Mouse (Mus musculus) gastrocnemius, postnatal 10 days (tissue): Measurements from ENCODE around the gene Tmem87a. TPM values are rescaled to one million over a fixed set of nuclear protein-coding genes. Genes with fewer than 3 reads are reported as not detected.

Source experiments
- DNase-seq: peaks from one replicate; pipeline ENCODE4 v3.0.0; 2021; ENCODE audit warnings: mixed read lengths
- total RNA-seq, 2 experiments: library from RNA; stranded (reverse); gene quantifications; 2 replicates each; pipeline ENCODE4 v1.2.3; 2021

Gene Tmem87a
- total RNA-seq, 2 experiments from 2014 or later: 36.4 to 40.4 TPM

- no peak for DNase-seq
These were observed 37.4 kb downstream of the Tmem87a start for GRCm38 (mm10) chr2:120366501-120366900.

- no peak for DNase-seq
These were observed 43.5 kb downstream of the Tmem87a start for GRCm38 (mm10) chr2:120360425-120360824.

- DNase-seq: peak; percentile 86
These were observed 50.9 kb downstream of the Tmem87a start, which contains the start of gene Vps39 for GRCm38 (mm10) chr2:120352682-120353646. Vps39 (minus strand) TSS chr2:120353137.

GRCm38 (mm10) chr2:120351321-120351720 is 52.6 kb downstream of the Tmem87a start:
- DNase-seq: no peak

- no peak for DNase-seq
These were observed 55.8 kb downstream of the Tmem87a start for GRCm38 (mm10) chr2:120348120-120348519.

- no peak for DNase-seq
These were observed 62.2 kb downstream of the Tmem87a start for GRCm38 (mm10) chr2:120341741-120342140.

GRCm38 (mm10) chr2:120337886-120338285 is 66.0 kb downstream of the Tmem87a start:
- DNase-seq: no peak

GRCm38 (mm10) chr2:120331575-120331974 is 72.3 kb downstream of the Tmem87a start:
- DNase-seq: no peak

GRCm38 (mm10) chr2:120315077-120315476 is 88.8 kb downstream of the Tmem87a start:
- DNase-seq: no peak

- DNase-seq: no peak
These were observed 89.4 kb downstream of the Tmem87a start for GRCm38 (mm10) chr2:120314487-120314886.

- no peak for DNase-seq
These were observed 89.9 kb downstream of the Tmem87a start, which contains the start of gene Pla2g4f for GRCm38 (mm10) chr2:120313976-120314375. Pla2g4f (minus strand) TSS chr2:120314165.

- DNase-seq: no peak
These were observed 91.6 kb downstream of the Tmem87a start for GRCm38 (mm10) chr2:120312276-120312825.

Other genes with a start within 250 kb of the Tmem87a start
- gene Ehd4, start 249.5 kb downstream of the Tmem87a start, total RNA-seq: 100 to 1,000 TPM; 130 to 134 TPM
- 10 to 100 TPM; 32.5 to 33.7 TPM for gene Pla2g4e, start 158.8 kb downstream of the Tmem87a start, total RNA-seq
- gene Pla2g4d, start 114.9 kb downstream of the Tmem87a start, total RNA-seq: not detected
- not detected for gene Pla2g4f, start 89.9 kb downstream of the Tmem87a start, total RNA-seq
- gene Vps39, start 51.0 kb downstream of the Tmem87a start, total RNA-seq: 10 to 100 TPM; 17.9 to 20.7 TPM
- gene Ganc, start 217 bp downstream of the Tmem87a start, total RNA-seq: 10 to 100 TPM; 29.1 to 30.8 TPM
- gene Capn3, start 51.9 kb upstream of the Tmem87a start, total RNA-seq: 10 to 100 TPM; 92.4 to 94.1 TPM
- gene Zfp106, start 159.7 kb upstream of the Tmem87a start, total RNA-seq: 100 to 1,000 TPM; 222 to 256 TPM
- gene Snap23, start 163.6 kb upstream of the Tmem87a start, total RNA-seq: 10 to 100 TPM; 43.9 to 56.8 TPM
- gene Haus2, start 205.3 kb upstream of the Tmem87a start, total RNA-seq: 1 to 10 TPM; 8.2 TPM
- 10 to 100 TPM; 11.5 to 12.0 TPM for gene Lrrc57, start 205.4 kb upstream of the Tmem87a start, total RNA-seq
- 10 to 100 TPM; 12.5 to 21.5 TPM for gene Stard9, start 225.0 kb upstream of the Tmem87a start, total RNA-seq